Mouse (Mus musculus) hindbrain, embryonic 16.5 days (tissue): Measurements from ENCODE around the gene Iqschfp. TPM values are rescaled to one million over a fixed set of nuclear protein-coding genes. Genes with fewer than 3 reads are reported as not detected.

Experiments used
- ATAC-seq: fragments of 200-750 bp; cut with Nextera tagmentation; 2 replicates; pipeline ENCODE4 v1.8.0; 2017; ENCODE audit warnings: moderate TSS enrichment, moderate library complexity
- H3K27ac ChIP-seq: fragments of 300-500 bp; sonication (generic); 2 replicates; pipeline ENCODE4 v1.5.1; 2014; ENCODE audit warnings: low read depth, mild to moderate bottlenecking, control low read depth, low read length, moderate library complexity
- H3K27me3 ChIP-seq: fragments of 300-500 bp; sonication (generic); replicated peaks from 2 replicates; pipeline ENCODE4 v1.6.1; 2014; ENCODE audit warnings: low read length; ENCODE audit not compliant: control insufficient read depth, insufficient read depth
- H3K36me3 ChIP-seq: fragments of 300-500 bp; sonication (generic); 2 replicates; pipeline ENCODE4 v1.6.1; 2014; ENCODE audit warnings: mild to moderate bottlenecking, low read length, moderate library complexity, mixed read lengths; ENCODE audit not compliant: control insufficient read depth, insufficient read depth
- H3K4me1 ChIP-seq: fragments of 300-500 bp; sonication (generic); 2 replicates; pipeline ENCODE4 v1.6.1; 2014; ENCODE audit warnings: low read depth, low read length; ENCODE audit not compliant: control insufficient read depth, insufficient read depth
- H3K4me2 ChIP-seq: fragments of 300-500 bp; sonication (generic); 2 replicates; pipeline ENCODE4 v1.6.1; 2014; ENCODE audit warnings: mild to moderate bottlenecking, low read length, control low read depth, moderate library complexity
- H3K4me3 ChIP-seq: fragments of 300-500 bp; sonication (generic); 2 replicates; pipeline ENCODE4 v1.5.1; 2014; ENCODE audit warnings: mild to moderate bottlenecking, low read length, control low read depth, moderate library complexity
- H3K9ac ChIP-seq: fragments of 300-500 bp; sonication (generic); 2 replicates; pipeline ENCODE4 v1.6.1; 2014; ENCODE audit warnings: low read depth, mild to moderate bottlenecking, control low read depth, low read length, moderate library complexity
- H3K9me3 ChIP-seq: fragments of 300-500 bp; sonication (generic); 2 replicates; pipeline ENCODE4 v1.6.1; 2014; ENCODE audit warnings: mild to moderate bottlenecking, low read length, moderate library complexity; ENCODE audit not compliant: control insufficient read depth
- WGBS: fragments of 180-500 bp; shearing (Covaris S2); extraction: QIAGEN DNeasy Blood & Tissue Kit; methylation state at CpG from one replicate; pipeline ENCODE4 v1.1.7; 2014; 5-methylcytosine and 5-hydroxymethylcytosine counted together
- polyA plus RNA-seq: library from polyadenylated mRNA; unstranded; fragments of >200 nt; fragmentation: Nextera tagmentation; extraction: Ambion mirVana; gene quantifications from 2 replicates; pipeline ENCODE4 v1.2.1, GENCODE M21; 2015

Gene Iqschfp
- polyA plus RNA-seq, 1 experiment from 2014 or later: 4.8 TPM

- peak; percentile 80 for ATAC-seq
- no peaks in the 10 kb centered on the region for H3K36me3 ChIP-seq
- no peaks in the 10 kb centered on the region for H3K27me3 ChIP-seq
- no peaks in the 10 kb centered on the region for H3K9me3 ChIP-seq
- no peak overlapping the region for H3K4me2 ChIP-seq
- H3K4me3 ChIP-seq: no peak overlapping the region
- no peaks in the 10 kb centered on the region; the same call in 1 of the 2 replicates for H3K4me1 ChIP-seq
- WGBS: 49% methylated on average over 9 of the region's 9 CpGs
- H3K27ac ChIP-seq: no peak overlapping the region
- no peak overlapping the region for H3K9ac ChIP-seq
Observed at GRCm38 (mm10) chr3:68045475-68046416, 153.7 kb downstream of the Iqschfp start.

GRCm38 (mm10) chr3:68053538-68053937, 161.5 kb downstream of the Iqschfp start:
- WGBS: 49% methylated on average over 2 of the region's 2 CpGs
- H3K27me3 ChIP-seq: no peaks in the 10 kb centered on the region
- H3K4me3 ChIP-seq: no peak overlapping the region
- no peak overlapping the region for H3K4me2 ChIP-seq
- no peak overlapping the region for H3K9ac ChIP-seq
- H3K4me1 ChIP-seq: no peaks in the 10 kb centered on the region
- no peak overlapping the region for H3K27ac ChIP-seq
- no peaks in the 10 kb centered on the region for H3K36me3 ChIP-seq
- ATAC-seq: no peak
- no peaks in the 10 kb centered on the region for H3K9me3 ChIP-seq

GRCm38 (mm10) chr3:68055071-68055470, 163.0 kb downstream of the Iqschfp start:
- no peaks in the 10 kb centered on the region for H3K9me3 ChIP-seq
- H3K4me3 ChIP-seq: no peak overlapping the region
- no peak overlapping the region for H3K4me2 ChIP-seq
- no peak overlapping the region for H3K27ac ChIP-seq
- ATAC-seq: no peak
- WGBS: 58% methylated on average over 13 of the region's 13 CpGs
- H3K4me1 ChIP-seq: no peaks in the 10 kb centered on the region
- H3K9ac ChIP-seq: no peak overlapping the region
- no peaks in the 10 kb centered on the region for H3K27me3 ChIP-seq
- H3K36me3 ChIP-seq: no peaks in the 10 kb centered on the region

- WGBS: 57% methylated on average over 23 of the region's 23 CpGs
- no peak for ATAC-seq
- Histone ChIP-seq H3K4me1 (no peaks in the 10 kb centered on the region), H3K27me3 (no peaks in the 10 kb centered on the region), H3K9me3 (no peaks in the 10 kb centered on the region), H3K4me2 (peak overlapping the region; percentile 38), H3K4me3 (peak overlapping the region; percentile 24), H3K27ac (no peak overlapping the region), H3K36me3 (no peaks in the 10 kb centered on the region), H3K9ac (no peak overlapping the region)
Observed at GRCm38 (mm10) chr3:68056373-68057275, 164.6 kb downstream of the Iqschfp start.

GRCm38 (mm10) chr3:68059162-68059800, 167.2 kb downstream of the Iqschfp start:
- Histone ChIP-seq H3K36me3 (no peaks in the 10 kb centered on the region), H3K27me3 (no peaks in the 10 kb centered on the region), H3K4me1 (no peaks in the 10 kb centered on the region), H3K9ac (no peak overlapping the region), H3K27ac (no peak overlapping the region), H3K9me3 (no peaks in the 10 kb centered on the region), H3K4me2 (no peak overlapping the region), H3K4me3 (no peak overlapping the region)
- peak; percentile 86 for ATAC-seq
- 50% methylated on average over 2 of the region's 2 CpGs for WGBS

GRCm38 (mm10) chr3:68064731-68065130, 172.7 kb downstream of the Iqschfp start, which contains the start of gene Schip1:
Gene Schip1 (plus strand): TSS chr3:68064802.
- no peaks in the 10 kb centered on the region for H3K9me3 ChIP-seq
- no peak within 1 kb of the TSS for H3K4me2 ChIP-seq
- no peaks in the 10 kb centered on the region for H3K36me3 ChIP-seq
- no peak for ATAC-seq
- no peak within 1 kb of the TSS for H3K4me3 ChIP-seq
- H3K27ac ChIP-seq: no peak within 1 kb of the TSS
- no peaks in the 10 kb centered on the region for H3K4me1 ChIP-seq
- no peaks in the 10 kb centered on the region for H3K27me3 ChIP-seq
- no peak within 1 kb of the TSS for H3K9ac ChIP-seq
- 48% methylated on average over 12 of the region's 12 CpGs for WGBS

- Histone ChIP-seq H3K4me3 (no peak overlapping the region), H3K9me3 (no peaks in the 10 kb centered on the region), H3K27me3 (no peaks in the 10 kb centered on the region), H3K9ac (no peak overlapping the region), H3K27ac (peak overlapping the region; percentile 19; the same call in 1 of the 2 replicates), H3K4me2 (no peak overlapping the region), H3K4me1 (peaks cover 3% of the 10 kb centered on the region), H3K36me3 (no peaks in the 10 kb centered on the region)
- 47% methylated on average over 9 of the region's 9 CpGs for WGBS
- ATAC-seq: peak; percentile 91
Observed at GRCm38 (mm10) chr3:68071395-68072386, 179.7 kb downstream of the Iqschfp start.

- 75% methylated on average over 4 of the region's 4 CpGs for WGBS
- Histone ChIP-seq H3K4me2 (no peak overlapping the region), H3K9me3 (no peaks in the 10 kb centered on the region), H3K4me1 (no peaks in the 10 kb centered on the region), H3K27me3 (no peaks in the 10 kb centered on the region), H3K9ac (no peak overlapping the region), H3K4me3 (no peak overlapping the region), H3K36me3 (no peaks in the 10 kb centered on the region), H3K27ac (no peak overlapping the region)
- ATAC-seq: no peak
Observed at GRCm38 (mm10) chr3:68077406-68077805, 185.4 kb downstream of the Iqschfp start.
